Mouse (Mus musculus) E14TG2a.4 (cell line): ENCODE results near the gene Il17rd.

Experiments
- H3K27me3 ChIP-seq: 2 replicates; pipeline ENCODE4 v1.6.1; 2014; ENCODE audit warnings: low read length, control low read depth; ENCODE audit not compliant: insufficient read depth
- H3K36me3 ChIP-seq: 2 replicates; pipeline ENCODE4 v1.6.1; 2014; ENCODE audit warnings: low read length, control low read depth; ENCODE audit not compliant: insufficient read depth
- H3K4me1 ChIP-seq: replicated peaks from 2 replicates; pipeline ENCODE4 v1.6.1; 2014; ENCODE audit warnings: low read depth, low read length, control low read depth
- H3K4me3 ChIP-seq: replicated peaks from 2 replicates; pipeline ENCODE4 v1.5.1; 2014; ENCODE audit warnings: mild to moderate bottlenecking, low read length
- H3K9me3 ChIP-seq: 2 replicates; pipeline ENCODE4 v1.6.1; 2014; ENCODE audit warnings: low read length, control low read depth
- CTCF ChIP-seq: conservative IDR thresholded peaks from 2 replicates; pipeline ENCODE4 v1.5.1; 2014; ENCODE audit warnings: low read length
- NANOG ChIP-seq: IDR thresholded peaks from 2 replicates; pipeline ENCODE4 v1.6.1; 2014; ENCODE audit warnings: borderline replicate concordance, low read length, mixed read lengths
- POU5F1 ChIP-seq: IDR thresholded peaks from 2 replicates; pipeline ENCODE4 v1.6.1; 2014; ENCODE audit warnings: low read length, borderline replicate concordance

Gene Il17rd

GRCm38 (mm10) chr14:27151432-27151831, 112.7 kb downstream of the Il17rd start:
- Histone ChIP-seq H3K4me1 (peaks cover 58% of the 10 kb centered on the region), H3K4me3 (0 out of 2 replicates have a peak overlapping the region, but pooled peaks have one; percentile 10), H3K36me3 (peaks cover 17% of the 10 kb centered on the region), H3K27me3 (no peaks in the 10 kb centered on the region; the same call in 1 of the 2 replicates), H3K9me3 (no peaks in the 10 kb centered on the region)
- TF ChIP-seq NANOG (no peak), POU5F1 (no peak), CTCF (no peak)

- H3K27me3 ChIP-seq: no peaks in the 10 kb centered on the region; the same call in 1 of the 2 replicates
- H3K9me3 ChIP-seq: no peaks in the 10 kb centered on the region
- H3K4me3 ChIP-seq: no peak overlapping the region
- TF ChIP-seq NANOG (no peak), CTCF (no peak)
- peaks cover 20% of the 10 kb centered on the region for H3K36me3 ChIP-seq
- peaks cover 28% of the 10 kb centered on the region for H3K4me1 ChIP-seq
Measured at GRCm38 (mm10) chr14:27155088-27155487, 116.3 kb downstream of the Il17rd start.

- peaks cover 16% of the 10 kb centered on the region for H3K36me3 ChIP-seq
- no peaks in the 10 kb centered on the region for H3K9me3 ChIP-seq
- no peak overlapping the region for H3K4me3 ChIP-seq
- peaks cover 19% of the 10 kb centered on the region for H3K4me1 ChIP-seq
- H3K27me3 ChIP-seq: no peaks in the 10 kb centered on the region; the same call in 1 of the 2 replicates
- no peak for TF ChIP-seq POU5F1
- TF ChIP-seq CTCF: no peak
- no peak for TF ChIP-seq NANOG
Measured at GRCm38 (mm10) chr14:27156032-27156431, 117.3 kb downstream of the Il17rd start.
